Mouse (Mus musculus): ENCODE data around the gene Snx13. TPM values are rescaled to one million over a fixed set of nuclear protein-coding genes. Genes with fewer than 3 reads are reported as not detected.

Snx13 gene
- polyA plus RNA-seq, 1 experiment from 2014 or later, result 28.0 TPM

MicroRNAs within 50 kb of the gene (microRNA counts, 519-probe panel; counts per million panel counts)
- not detected for microRNA mmu-miR-680

Small RNA genes lying within 50 kb of the gene (microRNA-seq; reads per million reads assigned to microRNA genes)
- gene Mir680-3, result not detected

Other genes starting within 250 kb of the Snx13 start
- 9.0 and 9.5 TPM in 2 replicates for gene Hdac9, start 130.1 kb upstream of the Snx13 start, polyA plus RNA-seq (2015; fragmentation: Nextera tagmentation; extraction: Ambion mirVana)
- gene Prps1l1, start 62.4 kb upstream of the Snx13 start, polyA plus RNA-seq (2015; fragmentation: Nextera tagmentation; extraction: Ambion mirVana), result not detected in 2 replicates